Mouse (Mus musculus) CH12.LX (cell line): Measurements from ENCODE around the gene Gamt. TPM values are rescaled to one million over a fixed set of nuclear protein-coding genes. Genes with fewer than 3 reads are reported as not detected.

Experiments used
- DNase-seq: peaks from one replicate; pipeline ENCODE4 v3.0.0-alpha.2; 2013; ENCODE audit errors: extremely low read depth
- H3K27ac ChIP-seq: 2 replicates; pipeline ENCODE4 v1.5.1; 2012; ENCODE audit warnings: low read depth, mild to moderate bottlenecking, control low read depth, moderate library complexity; ENCODE audit not compliant: insufficient read depth
- H3K27me3 ChIP-seq: replicated peaks from 2 replicates; pipeline ENCODE3; 2012; ENCODE audit warnings: inconsistent platforms
- H3K36me3 ChIP-seq, 2 experiments: replicated peaks in 1 of 2; 2 replicates each; pipeline versions ENCODE3 to v1.6.1; 2012; ENCODE audit warnings: inconsistent platforms in 1 of 2, low read length in 1 of 2, mild to moderate bottlenecking in 1 of 2, mixed read lengths in 1 of 2, moderate library complexity in 1 of 2; ENCODE audit not compliant: control insufficient read depth in 1 of 2, insufficient read depth in 1 of 2
- H3K4me1 ChIP-seq, 2 experiments: 2 replicates each; pipeline ENCODE4 v1.6.1; 2012; ENCODE audit warnings: inconsistent platforms in 1 of 2, moderate library complexity in 1 of 2; ENCODE audit not compliant: insufficient read depth in 2 of 2, control insufficient read depth in 1 of 2
- H3K4me2 ChIP-seq: 2 replicates; pipeline ENCODE4 v1.6.1; 2012; ENCODE audit warnings: low read depth, mild to moderate bottlenecking, control low read depth; ENCODE audit not compliant: poor library complexity, insufficient read depth, severe bottlenecking
- H3K4me3 ChIP-seq, 3 experiments: fragments of 150-350 bp in 1 of 3; sonication (generic) in 1 of 3; replicated peaks in 1 of 3; 2 replicates each; pipeline versions ENCODE3 to v1.5.1; 2011 to 2012; ENCODE audit warnings: low read depth in 2 of 3, low read length in 2 of 3, mild to moderate bottlenecking in 2 of 3, moderate library complexity in 2 of 3, control low read depth in 1 of 3, improper control_type of control experiment in 1 of 3, inconsistent platforms in 1 of 3, mixed read lengths in 1 of 3; ENCODE audit not compliant: poor library complexity in 1 of 3
- H3K79me2 ChIP-seq: replicated peaks from 2 replicates; pipeline ENCODE4 v1.6.1; 2012; ENCODE audit warnings: mild to moderate bottlenecking, moderate library complexity; ENCODE audit not compliant: control insufficient read depth, poor library complexity, insufficient read depth, severe bottlenecking; ENCODE audit errors: extremely low read depth
- H3K9ac ChIP-seq: 2 replicates; pipeline ENCODE4 v1.6.1; 2012; ENCODE audit warnings: low read depth, mild to moderate bottlenecking, control low read depth, moderate library complexity; ENCODE audit not compliant: insufficient read depth
- H3K9me3 ChIP-seq: replicated peaks from 2 replicates; pipeline ENCODE3; 2012; ENCODE audit warnings: low read length, inconsistent platforms, mixed read lengths
- BHLHE40 ChIP-seq: IDR thresholded peaks from 2 replicates; pipeline ENCODE4 v1.6.1; 2011; ENCODE audit warnings: mild to moderate bottlenecking, low read depth, low read length, improper control_type of control experiment
- CHD1 ChIP-seq: IDR thresholded peaks from 2 replicates; pipeline ENCODE4 v1.6.1; 2012; ENCODE audit warnings: low read depth, low read length, improper control_type of control experiment, inconsistent platforms
- CHD2 ChIP-seq: IDR thresholded peaks from 2 replicates; pipeline ENCODE4 v1.6.1; 2011; ENCODE audit warnings: low read length, improper control_type of control experiment
- CTCF ChIP-seq, 2 experiments: IDR thresholded peaks in 1 of 2; conservative IDR thresholded peaks in 1 of 2; 2 replicates each; pipeline ENCODE4 v1.5.1; 2011 to 2012; ENCODE audit warnings: low read depth in 2 of 2, low read length in 2 of 2, improper control_type of control experiment in 1 of 2, inconsistent platforms in 1 of 2, mild to moderate bottlenecking in 1 of 2, moderate library complexity in 1 of 2
- E2F4 ChIP-seq: IDR thresholded peaks from 2 replicates; pipeline ENCODE4 v1.6.1; 2011; ENCODE audit warnings: low read depth, low read length, improper control_type of control experiment; ENCODE audit not compliant: insufficient replicate concordance
- ELF1 ChIP-seq: IDR thresholded peaks from 2 replicates; pipeline ENCODE4 v1.6.1; 2014; ENCODE audit warnings: low read depth, mild to moderate bottlenecking, inconsistent platforms, low read length, improper control_type of control experiment
- GABPA ChIP-seq: IDR thresholded peaks from 2 replicates; pipeline ENCODE4 v1.6.1; 2012; ENCODE audit warnings: low read depth, low read length, improper control_type of control experiment, inconsistent platforms; ENCODE audit not compliant: insufficient replicate concordance
- HCFC1 ChIP-seq: IDR thresholded peaks from 2 replicates; pipeline ENCODE4 v1.6.1; 2012; ENCODE audit warnings: low read depth, mild to moderate bottlenecking, inconsistent platforms, low read length, improper control_type of control experiment
- IRF4 ChIP-seq: IDR thresholded peaks from 2 replicates; pipeline ENCODE4 v1.6.1; 2014; ENCODE audit warnings: low read depth, mild to moderate bottlenecking, inconsistent platforms, low read length, improper control_type of control experiment
- JUND ChIP-seq: conservative IDR thresholded peaks from 2 replicates; pipeline ENCODE4 v1.6.1; 2011; ENCODE audit warnings: low read depth, low read length, improper control_type of control experiment
- KAT2A ChIP-seq: IDR thresholded peaks from 2 replicates; pipeline ENCODE4 v1.6.1; 2012; ENCODE audit warnings: low read length, improper control_type of control experiment, inconsistent platforms; ENCODE audit not compliant: insufficient replicate concordance
- MAX ChIP-seq: IDR thresholded peaks from 2 replicates; pipeline ENCODE4 v1.6.1; 2011; ENCODE audit warnings: low read length, improper control_type of control experiment
- MAZ ChIP-seq: IDR thresholded peaks from 2 replicates; pipeline ENCODE4 v1.6.1; 2012; ENCODE audit warnings: low read depth, mild to moderate bottlenecking, inconsistent platforms, low read length, improper control_type of control experiment, moderate library complexity
- MEF2A ChIP-seq: IDR thresholded peaks from 2 replicates; pipeline ENCODE4 v1.6.1; 2014; ENCODE audit warnings: low read depth, mild to moderate bottlenecking, inconsistent platforms, low read length, improper control_type of control experiment, borderline replicate concordance
- MXI1 ChIP-seq: IDR thresholded peaks from 2 replicates; pipeline ENCODE4 v1.6.1; 2011; ENCODE audit warnings: mild to moderate bottlenecking, low read depth, low read length, improper control_type of control experiment
- MYC ChIP-seq: IDR thresholded peaks from 2 replicates; pipeline ENCODE4 v1.6.1; 2011; ENCODE audit warnings: low read depth, mild to moderate bottlenecking, improper control_type of control experiment, low read length
- NELFE ChIP-seq: IDR thresholded peaks from 2 replicates; pipeline ENCODE4 v1.6.1; 2011; ENCODE audit warnings: low read depth, low read length, improper control_type of control experiment
- NRF1 ChIP-seq: IDR thresholded peaks from 2 replicates; pipeline ENCODE4 v1.6.1; 2014; ENCODE audit warnings: low read depth, mild to moderate bottlenecking, inconsistent platforms, low read length, improper control_type of control experiment, moderate library complexity
- PAX5 ChIP-seq: IDR thresholded peaks from 2 replicates; pipeline ENCODE4 v1.6.1; 2012; ENCODE audit warnings: low read length, inconsistent platforms, mixed read lengths
- POLR2A ChIP-seq: IDR thresholded peaks from 2 replicates; pipeline ENCODE4 v1.6.1; 2011; ENCODE audit warnings: low read depth, mild to moderate bottlenecking, improper control_type of control experiment, low read length
- RAD21 ChIP-seq: IDR thresholded peaks from 2 replicates; pipeline ENCODE4 v1.6.1; 2011; ENCODE audit warnings: low read depth, mild to moderate bottlenecking, low read length, improper control_type of control experiment, moderate library complexity
- TBP ChIP-seq: conservative IDR thresholded peaks from 2 replicates; pipeline ENCODE4 v1.6.1; 2011; ENCODE audit warnings: low read depth, low read length, improper control_type of control experiment
- TCF12 ChIP-seq: IDR thresholded peaks from 2 replicates; pipeline ENCODE4 v1.6.1; 2014; ENCODE audit warnings: low read depth, mild to moderate bottlenecking, inconsistent platforms, low read length, improper control_type of control experiment
- USF1 ChIP-seq: IDR thresholded peaks from 2 replicates; pipeline ENCODE4 v1.6.1; 2014; ENCODE audit warnings: low read depth, mild to moderate bottlenecking, inconsistent platforms, low read length, improper control_type of control experiment
- ZC3H11A ChIP-seq: IDR thresholded peaks from 2 replicates; pipeline ENCODE4 v1.6.1; 2012; ENCODE audit warnings: low read depth, mild to moderate bottlenecking, inconsistent platforms, low read length, improper control_type of control experiment
- ZKSCAN1 ChIP-seq: IDR thresholded peaks from 2 replicates; pipeline ENCODE4 v1.6.1; 2012; ENCODE audit warnings: low read depth, inconsistent platforms, low read length, improper control_type of control experiment, borderline replicate concordance
- ZNF384 ChIP-seq: IDR thresholded peaks from 2 replicates; pipeline ENCODE4 v1.6.1; 2012; ENCODE audit warnings: low read depth, low read length, improper control_type of control experiment, inconsistent platforms
- dilution Hi-C: fragments of 300-500 bp; cut with MboI; formaldehyde crosslinking; loops from 2 replicates; pipeline ENCODE4 v1.14.3; 2020; ENCODE audit warnings: low sequenced_read_pairs; ENCODE audit not compliant: extremely low pct_unique_long_range_greater_than_20kb, extremely low pct_ligation_motif_present
- in situ Hi-C: fragments of 300-500 bp; cut with MboI; formaldehyde crosslinking; loops from 3 replicates; pipeline ENCODE4 v1.14.3; 2019; ENCODE audit warnings: low sequenced_read_pairs, low pct_ligation_motif_present, low pct_unique_long_range_greater_than_20kb, mixed read lengths
- polyA plus RNA-seq: library from polyadenylated mRNA; unstranded; fragments of >175 nt; gene quantifications from 2 replicates; pipeline ENCODE4 v1.2.1, GENCODE M21; 2012; ENCODE audit warnings: low read depth; ENCODE audit not compliant: insufficient read length
- total RNA-seq, 2 experiments: library from RNA; depleted of rRNA; stranded (reverse); fragments of 300-350 nt in 1 of 2; fragments of >200 nt in 1 of 2; gene quantifications; 2 replicates each; pipeline ENCODE4 v1.2.3; 2012 to 2014

Gene Gamt
- total and polyA plus RNA-seq, 3 experiments, result 0.24 to 0.30 TPM; not detected in 1

DNA sequence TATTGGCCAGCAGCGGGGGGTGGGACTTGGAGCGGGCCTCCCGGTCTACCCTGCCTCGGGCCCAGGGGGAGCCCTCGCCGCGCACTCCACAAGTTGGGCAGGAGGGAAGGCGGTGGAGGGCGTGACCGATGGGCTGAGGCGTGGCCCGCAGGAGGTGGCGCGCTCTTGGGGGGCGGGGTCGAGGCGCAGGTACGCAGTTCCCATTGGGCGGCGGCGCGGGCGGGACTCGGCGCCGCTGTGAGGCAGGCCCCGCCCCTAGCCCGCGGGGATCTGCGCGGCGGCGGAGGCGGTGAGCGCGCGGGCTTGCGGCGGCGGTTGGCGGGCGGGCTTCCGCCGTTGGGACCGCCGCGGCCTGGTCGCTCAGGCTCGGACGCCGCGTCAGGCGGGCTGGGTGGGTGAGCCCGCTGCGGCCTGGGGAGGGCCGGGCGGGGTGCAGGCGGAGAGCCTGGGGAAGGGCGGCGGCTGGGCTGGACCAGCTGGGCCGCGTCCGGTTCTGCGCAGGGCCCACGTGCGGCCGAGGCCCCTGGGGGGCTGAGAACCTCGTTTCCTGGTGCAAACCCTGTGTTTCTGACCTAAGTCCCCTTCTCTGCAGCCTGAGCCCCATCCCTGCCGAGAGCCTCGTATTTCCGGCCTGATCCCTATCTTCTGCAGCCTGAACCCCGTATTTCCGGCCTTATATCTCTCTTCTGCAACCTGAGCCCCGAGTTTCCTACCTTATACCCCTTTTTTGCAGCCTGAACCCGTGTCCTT is 34.2 kb downstream of the Gamt start, which contains the start of gene Mum1:
Gene Mum1, plus strand, starts transcription at position 19 of the 750 bp plus-strand sequence.
- peaks cover 15 to 37% of the 10 kb centered on the region in 2 experiments for H3K36me3 ChIP-seq
- in situ Hi-C loops, result no loop called here
- H3K4me2 ChIP-seq, result peak within 1 kb of the TSS; percentile 82
- H3K9me3 ChIP-seq, result no peaks in the 10 kb centered on the region
- peaks cover 6 to 18% of the 10 kb centered on the region in 2 experiments for H3K4me1 ChIP-seq
- peak; percentile 98 for DNase-seq
- H3K4me3 ChIP-seq, result peak within 1 kb of the TSS; percentile 76 to 90 (median 84)
- dilution Hi-C loops, result no loop called here
- H3K27ac ChIP-seq, result no peak within 1 kb of the TSS
- H3K79me2 ChIP-seq, result no peaks in the 10 kb centered on the region; the same call in 1 of the 2 replicates
- peaks cover 8% of the 10 kb centered on the region for H3K27me3 ChIP-seq
- TF ChIP-seq USF1, result no peak
- TF ChIP-seq MYC, result peak; percentile 28; the same call in 1 of the 2 replicates
- TF ChIP-seq ELF1, result no peak; the same call in 1 of the 2 replicates
- no peak for TF ChIP-seq E2F4
- TF ChIP-seq PAX5, result no peak
- no peak for TF ChIP-seq ZNF384
- TF ChIP-seq MXI1, result peak; percentile 90
- TF ChIP-seq HCFC1, result no peak; the same call in 1 of the 2 replicates
- TF ChIP-seq NRF1, result peak; percentile 51; the same call in 1 of the 2 replicates
- no peak for TF ChIP-seq NELFE
- no peak for TF ChIP-seq ZKSCAN1
- TF ChIP-seq POLR2A, result peak; percentile 62
- peak in 1 of 2 experiments; percentile 29; a peak in 2 of 4 replicates for TF ChIP-seq CTCF (conservative IDR thresholded peaks at IDR 0.05 in 1 of 2, IDR thresholded peaks at IDR 0.05 in 1 of 2; ENCODE audit: low read depth in 2 of 2, low read length in 2 of 2)
- no peak for TF ChIP-seq GABPA
- no peak for TF ChIP-seq CHD2
- peak; percentile 55; the same call in 1 of the 2 replicates for TF ChIP-seq BHLHE40
- TF ChIP-seq TBP, result no peak
- no peak for TF ChIP-seq RAD21
- no peak for TF ChIP-seq KAT2A
- 0 out of 2 replicates have a peak, but pooled peaks have one; percentile 51 for TF ChIP-seq MAX
- TF ChIP-seq IRF4, result no peak
- no peak for TF ChIP-seq CHD1
- no peak for TF ChIP-seq ZC3H11A
- no peak for TF ChIP-seq MAZ
- 0 out of 2 replicates have a peak, but pooled peaks have one; percentile 17 for TF ChIP-seq TCF12
- no peak for TF ChIP-seq MEF2A
- no peak for TF ChIP-seq JUND
- H3K9ac ChIP-seq, result peak within 1 kb of the TSS; percentile 75
